Mouse (Mus musculus) ES-E14 (cell line): Measurements from ENCODE around the gene Mosmo.

Experiments
- CHD2 ChIP-seq: IDR thresholded peaks from 2 replicates; pipeline ENCODE4 v1.6.1; 2014; ENCODE audit warnings: mild to moderate bottlenecking, low read depth, low read length, inconsistent platforms
- HCFC1 ChIP-seq: IDR thresholded peaks from 2 replicates; pipeline ENCODE4 v1.6.1; 2012; ENCODE audit warnings: low read length, inconsistent platforms, borderline replicate concordance; ENCODE audit not compliant: insufficient read depth
- MAFK ChIP-seq: IDR thresholded peaks from 2 replicates; pipeline ENCODE4 v1.6.1; 2014; ENCODE audit warnings: mild to moderate bottlenecking, low read depth, low read length, inconsistent platforms; ENCODE audit not compliant: insufficient read depth
- ZC3H11A ChIP-seq: IDR thresholded peaks from 2 replicates; pipeline ENCODE4 v1.6.1; 2012; ENCODE audit warnings: low read depth, mild to moderate bottlenecking, inconsistent platforms, low read length, borderline replicate concordance
- ZNF384 ChIP-seq: IDR thresholded peaks from 2 replicates; pipeline ENCODE4 v1.6.1; 2012; ENCODE audit warnings: low read depth, low read length, inconsistent platforms

GRCm38 (mm10) chr7:120634711-120635361, 42.6 kb upstream of the Mosmo start, which contains the start of gene Uqcrc2:
- TF ChIP-seq MAFK (no peak), CHD2 (no peak), ZNF384 (no peak), HCFC1 (peak; percentile 16; the same call in 1 of the 2 replicates), ZC3H11A (no peak)
